Mouse (Mus musculus): ENCODE results near the gene Kcnj4. TPM values are rescaled to one million over a fixed set of nuclear protein-coding genes. Genes with fewer than 3 reads are reported as not detected.
A peak's percentile ranks its signal among the peaks of the same experiment; 100 is the strongest.

Kcnj4 gene
- polyA plus RNA-seq, 1 experiment from 2014 or later = not detected

GRCm38 (mm10) chr15:79455106-79455810, 49.8 kb downstream of the Kcnj4 start, which contains the start of gene Csnk1e:
Gene Csnk1e (minus strand): TSS chr15:79455566.
- H3K4me2 ChIP-seq (ENCODE audit: low read depth, severe bottlenecking) = peak within 1 kb of the TSS; percentile 66

DNA sequence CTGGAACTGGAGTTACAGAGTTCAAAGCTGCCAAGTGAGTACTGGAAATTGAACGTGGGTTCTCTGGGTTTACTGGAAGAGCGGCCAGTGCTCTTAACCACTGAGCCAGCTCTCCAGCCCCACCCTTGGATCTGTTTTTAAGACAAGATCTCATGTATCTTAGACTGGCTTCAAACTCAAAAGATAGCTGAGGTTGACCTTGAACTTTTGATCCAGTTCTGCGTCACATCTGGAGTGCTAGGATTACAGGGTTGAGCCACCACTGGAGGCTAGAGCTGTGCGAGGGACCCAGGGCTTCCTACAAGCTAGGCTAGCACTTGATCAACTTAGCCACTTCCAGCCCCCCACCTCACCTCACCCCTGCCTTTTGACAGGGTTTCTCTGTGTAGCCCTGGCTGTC, 51.2 kb downstream of the Kcnj4 start:
- no peak overlapping the region for H3K4me2 ChIP-seq (ENCODE audit: low read depth, severe bottlenecking)
- no peaks in the 10 kb centered on the region; the same call in 1 of the 2 replicates for H3K9me3 ChIP-seq (ENCODE audit: control insufficient read depth, low read length)
- no peak overlapping the region for H3K27ac ChIP-seq (replicated peaks; ENCODE audit: low read depth, low read length)
- ATAC-seq (ENCODE audit: insufficient number of reproducible peaks, low FRiP score, low TSS enrichment, low read depth) (no peak), DNase-seq (ENCODE audit: low spot score) (no peak)
- 88% methylated on average over 4 of the region's 4 CpGs for WGBS
- peaks cover 3% of the 10 kb centered on the region; the same call in 1 of the 2 replicates for H3K4me1 ChIP-seq (ENCODE audit: control insufficient read depth, insufficient read depth, low read length)
- no peak overlapping the region for H3K4me3 ChIP-seq (ENCODE audit: low read depth, low read length)
- no peaks in the 10 kb centered on the region for H3K27me3 ChIP-seq (ENCODE audit: control insufficient read depth, insufficient read depth, low read length)
- H3K36me3 ChIP-seq (ENCODE audit: control insufficient read depth, insufficient read depth, low read length) = no peaks in the 10 kb centered on the region
- H3K9ac ChIP-seq (ENCODE audit: low read length) = no peak overlapping the region

More at GRCm38 (mm10) chr15:79455106-79455810, 49.8 kb downstream of the Kcnj4 start, which contains the start of gene Csnk1e:
- H3K36me3 ChIP-seq (ENCODE audit: control insufficient read depth, insufficient read depth, low read length) = no peaks in the 10 kb centered on the region
- peak within 1 kb of the TSS; percentile 50; the same call in 1 of the 2 replicates for H3K9ac ChIP-seq (ENCODE audit: low read length)
- H3K9me3 ChIP-seq (ENCODE audit: control insufficient read depth, low read length) = no peaks in the 10 kb centered on the region; the same call in 1 of the 2 replicates
- peaks cover 3% of the 10 kb centered on the region; the same call in 1 of the 2 replicates for H3K4me1 ChIP-seq (ENCODE audit: control insufficient read depth, insufficient read depth, low read length)
- no peaks in the 10 kb centered on the region for H3K27me3 ChIP-seq (ENCODE audit: control insufficient read depth, insufficient read depth, low read length)
- ATAC-seq (ENCODE audit: insufficient number of reproducible peaks, low FRiP score, low TSS enrichment, low read depth) = peak; percentile 67; the same call in 1 of the 2 replicates
- H3K27ac ChIP-seq (replicated peaks; ENCODE audit: low read depth, low read length) = no peak within 1 kb of the TSS
- peak; percentile 82 for DNase-seq (ENCODE audit: low spot score)
- 3% methylated on average over 24 of the region's 24 CpGs for WGBS
- peak within 1 kb of the TSS; percentile 30 for H3K4me3 ChIP-seq (ENCODE audit: low read depth, low read length)

DNA sequence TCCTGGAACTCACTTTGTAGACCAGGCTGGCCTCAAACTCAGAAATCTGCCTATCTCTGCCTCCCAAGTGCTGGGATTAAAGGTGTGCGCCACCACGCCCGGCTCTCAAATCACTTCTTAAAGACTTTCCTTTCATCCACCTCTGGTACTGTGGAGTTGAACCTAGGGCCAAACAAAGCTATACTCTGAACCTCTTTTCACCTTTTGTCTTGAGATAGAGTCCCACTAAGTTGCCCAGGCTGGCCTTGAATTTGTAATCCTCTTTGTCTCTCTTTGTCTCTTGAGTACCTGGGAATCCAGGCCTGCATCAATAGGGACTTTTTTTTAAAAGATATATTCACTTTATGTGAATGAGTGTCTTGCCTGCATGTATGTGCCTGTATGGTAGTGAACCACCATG, 57.0 kb downstream of the Kcnj4 start:
- no peak overlapping the region for H3K4me2 ChIP-seq (ENCODE audit: low read depth, severe bottlenecking)
- H3K27ac ChIP-seq (replicated peaks; ENCODE audit: low read depth, low read length) = no peak overlapping the region
- no peaks in the 10 kb centered on the region for H3K36me3 ChIP-seq (ENCODE audit: control insufficient read depth, insufficient read depth, low read length)
- ATAC-seq (ENCODE audit: insufficient number of reproducible peaks, low FRiP score, low TSS enrichment, low read depth) = no peak
- no peaks in the 10 kb centered on the region for H3K27me3 ChIP-seq (ENCODE audit: control insufficient read depth, insufficient read depth, low read length)
- no peaks in the 10 kb centered on the region; the same call in 1 of the 2 replicates for H3K9me3 ChIP-seq (ENCODE audit: control insufficient read depth, low read length)
- 91% methylated on average over 3 of the region's 3 CpGs for WGBS
- no peak overlapping the region for H3K4me3 ChIP-seq (ENCODE audit: low read depth, low read length)
- no peak for DNase-seq (ENCODE audit: low spot score)
- no peaks in the 10 kb centered on the region for H3K4me1 ChIP-seq (ENCODE audit: control insufficient read depth, insufficient read depth, low read length)
- H3K9ac ChIP-seq (ENCODE audit: low read length) = no peak overlapping the region

DNA sequence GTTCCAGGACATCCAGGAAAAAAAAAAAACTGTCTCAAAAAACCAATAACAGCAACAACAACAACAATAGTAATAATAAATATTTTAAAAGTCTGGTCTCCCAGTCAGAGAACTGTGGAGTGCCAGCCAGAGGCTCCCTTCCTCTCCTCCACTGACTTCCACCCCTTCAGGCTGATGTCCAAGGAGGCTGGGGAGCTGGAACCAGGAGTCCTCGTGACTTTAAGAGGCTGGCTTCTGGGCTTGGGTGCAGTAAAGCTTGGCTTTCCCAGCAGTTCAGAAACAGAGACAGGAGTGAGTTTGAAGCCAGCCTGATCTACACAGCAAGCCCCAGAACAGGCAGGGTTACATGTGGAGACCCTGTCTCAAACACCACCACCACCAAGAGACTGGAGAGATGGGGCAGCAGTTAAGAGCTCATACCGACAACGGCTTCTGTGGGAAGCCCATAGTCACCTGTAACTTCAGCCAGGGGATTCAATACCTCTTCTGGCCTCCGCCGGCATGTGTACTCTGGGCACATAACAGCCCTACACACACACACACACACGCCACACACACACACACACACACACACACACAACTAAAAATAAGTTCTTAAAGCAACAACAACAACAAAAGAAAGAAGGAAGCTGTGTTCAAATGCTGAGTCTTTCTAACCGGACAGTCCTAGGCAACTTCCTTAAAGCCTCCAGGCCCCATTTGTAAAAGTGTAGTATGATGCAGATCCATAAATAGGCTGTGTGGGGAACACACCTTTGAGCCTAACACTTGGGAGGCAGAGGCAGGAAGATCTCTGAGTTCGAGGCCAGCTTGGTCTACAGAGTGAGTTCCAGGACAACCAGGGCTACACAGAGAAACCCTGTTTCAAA, 59.0 kb downstream of the Kcnj4 start:
- no peak for ATAC-seq (ENCODE audit: insufficient number of reproducible peaks, low FRiP score, low TSS enrichment, low read depth)
- WGBS = 82% methylated on average over 8 of the region's 8 CpGs
- no peak overlapping the region for H3K27ac ChIP-seq (replicated peaks; ENCODE audit: low read depth, low read length)

GRCm38 (mm10) chr15:79443856-79444410, 61.1 kb downstream of the Kcnj4 start:
- Histone ChIP-seq H3K27ac (replicated peaks; ENCODE audit: low read depth, low read length) (no peak overlapping the region), H3K36me3 (ENCODE audit: control insufficient read depth, insufficient read depth, low read length) (no peaks in the 10 kb centered on the region), H3K9me3 (ENCODE audit: control insufficient read depth, low read length) (no peaks in the 10 kb centered on the region), H3K4me2 (ENCODE audit: low read depth, severe bottlenecking) (no peak overlapping the region), H3K4me1 (ENCODE audit: control insufficient read depth, insufficient read depth, low read length) (peaks cover 14% of the 10 kb centered on the region), H3K9ac (ENCODE audit: low read length) (no peak overlapping the region), H3K4me3 (ENCODE audit: low read depth, low read length) (no peak overlapping the region), H3K27me3 (ENCODE audit: control insufficient read depth, insufficient read depth, low read length) (no peaks in the 10 kb centered on the region)
- DNase-seq (ENCODE audit: low spot score) (no peak), ATAC-seq (ENCODE audit: insufficient number of reproducible peaks, low FRiP score, low TSS enrichment, low read depth) (no peak)
- WGBS = 52% methylated on average over 7 of the region's 7 CpGs

More for the DNA sequence above, 59.0 kb downstream of the Kcnj4 start:
- Histone ChIP-seq H3K9me3 (ENCODE audit: control insufficient read depth, low read length) (no peaks in the 10 kb centered on the region), H3K4me1 (ENCODE audit: control insufficient read depth, insufficient read depth, low read length) (no peaks in the 10 kb centered on the region), H3K4me3 (ENCODE audit: low read depth, low read length) (no peak overlapping the region), H3K4me2 (ENCODE audit: low read depth, severe bottlenecking) (no peak overlapping the region), H3K9ac (ENCODE audit: low read length) (no peak overlapping the region), H3K27me3 (ENCODE audit: control insufficient read depth, insufficient read depth, low read length) (no peaks in the 10 kb centered on the region), H3K36me3 (ENCODE audit: control insufficient read depth, insufficient read depth, low read length) (no peaks in the 10 kb centered on the region)
- DNase-seq (ENCODE audit: low spot score) = no peak

- Histone ChIP-seq H3K4me1 (ENCODE audit: control insufficient read depth, insufficient read depth, low read length) (peaks cover 17% of the 10 kb centered on the region), H3K9ac (ENCODE audit: low read length) (no peak overlapping the region), H3K4me3 (ENCODE audit: low read depth, low read length) (no peak overlapping the region; the same call in 1 of the 2 replicates), H3K4me2 (ENCODE audit: low read depth, severe bottlenecking) (no peak overlapping the region), H3K36me3 (ENCODE audit: control insufficient read depth, insufficient read depth, low read length) (no peaks in the 10 kb centered on the region), H3K9me3 (ENCODE audit: control insufficient read depth, low read length) (no peaks in the 10 kb centered on the region), H3K27me3 (ENCODE audit: control insufficient read depth, insufficient read depth, low read length) (no peaks in the 10 kb centered on the region), H3K27ac (replicated peaks; ENCODE audit: low read depth, low read length) (no peak overlapping the region)
- DNase-seq (ENCODE audit: low spot score) = no peak
- ATAC-seq (ENCODE audit: insufficient number of reproducible peaks, low FRiP score, low TSS enrichment, low read depth) = no peak
- WGBS = 87% methylated on average over 9 of the region's 9 CpGs
Observed at GRCm38 (mm10) chr15:79442961-79443518, 62.0 kb downstream of the Kcnj4 start.

GRCm38 (mm10) chr15:79442257-79442611, 62.8 kb downstream of the Kcnj4 start:
- 6% methylated on average over 6 of the region's 6 CpGs for WGBS
- Histone ChIP-seq H3K9ac (ENCODE audit: low read length) (peak overlapping the region; percentile 99), H3K36me3 (ENCODE audit: control insufficient read depth, insufficient read depth, low read length) (no peaks in the 10 kb centered on the region), H3K27ac (replicated peaks; ENCODE audit: low read depth, low read length) (peak overlapping the region; percentile 96), H3K4me3 (ENCODE audit: low read depth, low read length) (peak overlapping the region; percentile 87), H3K4me2 (ENCODE audit: low read depth, severe bottlenecking) (peak overlapping the region; percentile 83), H3K27me3 (ENCODE audit: control insufficient read depth, insufficient read depth, low read length) (no peaks in the 10 kb centered on the region), H3K4me1 (ENCODE audit: control insufficient read depth, insufficient read depth, low read length) (peaks cover 17% of the 10 kb centered on the region), H3K9me3 (ENCODE audit: control insufficient read depth, low read length) (no peaks in the 10 kb centered on the region)
- ATAC-seq (ENCODE audit: insufficient number of reproducible peaks, low FRiP score, low TSS enrichment, low read depth) = no peak
- no peak for DNase-seq (ENCODE audit: low spot score)

Measured in limb, embryonic 11.5 days (tissue).